Mouse (Mus musculus): ENCODE data around the gene Tgm1.
"Not testable (repeated sequence)": the region's sequence is repeated elsewhere in the genome, so short reads cannot be mapped to it uniquely, and the experiment has no call there.

Gene Tgm1

DNA sequence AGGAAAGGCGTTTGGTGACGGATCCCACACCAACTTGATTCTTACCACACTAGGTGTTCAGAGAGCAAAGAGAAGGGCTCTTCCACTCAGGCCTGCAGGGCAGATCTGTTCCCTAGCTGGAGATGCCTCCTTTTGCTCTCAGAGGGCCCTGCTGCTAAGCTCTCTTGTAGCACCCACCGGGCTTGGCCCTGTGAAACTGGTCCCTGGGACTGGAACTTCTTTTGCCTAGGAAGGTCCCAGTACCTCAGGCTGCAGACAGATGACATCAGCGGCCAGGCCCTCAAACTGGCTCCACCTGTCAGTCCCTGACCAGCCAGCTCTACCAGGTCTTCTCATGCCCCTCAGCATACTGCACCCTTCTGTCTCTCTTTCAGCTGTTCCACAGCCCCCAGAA lies at the start of gene Tgm1:
TSS of gene Tgm1 (minus strand) at position 198 of the 394 bp plus-strand sequence.
- in situ Hi-C loops (cut with MboI, MseI), result no loop called here

DNA sequence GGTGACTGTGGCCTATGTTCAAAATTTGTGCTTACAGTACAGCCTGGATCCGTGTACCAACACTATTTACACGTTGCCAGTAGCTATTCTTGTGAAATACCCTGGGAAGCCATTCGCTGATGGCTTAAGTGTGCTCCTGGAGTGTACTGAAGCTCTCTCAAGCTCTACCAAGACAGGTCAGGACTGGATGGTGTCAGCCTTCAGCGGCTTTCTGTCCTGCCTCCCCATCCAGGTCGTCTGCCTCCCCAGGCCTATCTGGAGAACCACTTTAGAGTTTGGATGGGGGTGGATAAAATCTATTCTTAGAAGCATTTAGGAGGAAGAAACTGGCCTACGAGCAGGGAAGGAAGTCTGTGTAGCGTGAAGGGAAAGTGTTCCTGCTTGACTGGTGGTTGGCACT lies 49.4 kb upstream of the Tgm1 start:
- in situ Hi-C loops (cut with MboI, MseI), result no loop called here

DNA sequence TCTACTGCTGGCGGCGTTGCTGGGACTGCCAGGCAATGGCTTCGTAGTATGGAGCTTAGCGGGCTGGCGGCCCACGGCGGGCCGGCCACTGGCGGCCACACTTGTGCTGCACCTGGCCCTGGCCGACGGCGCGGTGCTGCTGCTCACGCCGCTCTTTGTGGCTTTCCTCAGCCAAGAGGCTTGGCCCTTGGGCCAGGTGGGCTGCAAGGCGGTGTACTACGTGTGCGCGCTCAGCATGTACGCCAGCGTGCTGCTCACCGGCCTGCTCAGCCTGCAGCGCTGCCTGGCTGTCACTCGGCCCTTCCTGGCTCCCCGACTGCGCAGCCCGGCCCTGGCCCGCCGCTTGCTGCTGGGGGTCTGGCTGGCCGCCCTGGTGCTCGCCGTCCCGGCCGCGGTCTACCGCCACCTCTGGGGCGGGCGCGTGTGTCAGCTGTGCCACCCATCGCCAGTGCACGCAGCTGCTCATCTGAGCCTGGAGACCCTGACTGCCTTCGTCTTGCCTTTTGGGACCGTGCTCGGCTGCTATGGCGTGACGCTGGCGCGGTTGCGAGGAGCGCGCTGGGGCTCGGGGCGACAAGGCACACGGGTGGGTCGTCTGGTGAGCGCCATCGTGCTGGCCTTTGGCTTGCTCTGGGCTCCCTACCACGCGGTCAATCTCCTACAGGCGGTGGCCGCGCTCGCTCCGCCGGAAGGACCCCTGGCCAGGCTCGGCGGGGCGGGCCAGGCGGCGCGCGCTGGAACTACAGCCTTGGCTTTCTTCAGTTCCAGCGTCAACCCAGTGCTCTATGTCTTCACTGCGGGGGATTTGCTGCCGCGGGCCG lies 48.5 kb upstream of the Tgm1 start:
- in situ Hi-C loops (cut with MboI, MseI), result no loop called here

DNA sequence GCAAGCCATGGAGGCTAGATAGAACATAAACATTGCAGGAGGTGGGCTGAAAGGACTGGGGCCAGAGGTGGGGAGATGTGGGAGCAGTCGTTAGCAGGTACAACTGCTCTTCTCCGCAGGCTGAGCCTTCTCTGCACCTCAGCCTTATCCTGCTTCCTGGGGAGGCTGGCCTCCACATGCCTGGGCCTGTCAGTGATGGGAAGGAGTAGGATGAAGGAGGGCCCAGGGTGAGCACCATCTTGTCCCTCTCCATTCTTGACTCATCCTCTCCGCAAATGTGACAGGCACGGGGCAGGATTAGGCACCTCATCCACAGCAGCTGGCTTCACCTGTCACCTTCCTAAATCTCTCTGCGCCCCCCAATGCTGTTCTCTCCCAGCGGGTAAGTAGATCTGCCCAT lies 47.4 kb upstream of the Tgm1 start, which contains the start of gene Ltb4r2:
TSS of gene Ltb4r2 (plus strand) at position 266 of the 400 bp plus-strand sequence.
- in situ Hi-C loops (cut with MboI, MseI), result no loop called here

DNA sequence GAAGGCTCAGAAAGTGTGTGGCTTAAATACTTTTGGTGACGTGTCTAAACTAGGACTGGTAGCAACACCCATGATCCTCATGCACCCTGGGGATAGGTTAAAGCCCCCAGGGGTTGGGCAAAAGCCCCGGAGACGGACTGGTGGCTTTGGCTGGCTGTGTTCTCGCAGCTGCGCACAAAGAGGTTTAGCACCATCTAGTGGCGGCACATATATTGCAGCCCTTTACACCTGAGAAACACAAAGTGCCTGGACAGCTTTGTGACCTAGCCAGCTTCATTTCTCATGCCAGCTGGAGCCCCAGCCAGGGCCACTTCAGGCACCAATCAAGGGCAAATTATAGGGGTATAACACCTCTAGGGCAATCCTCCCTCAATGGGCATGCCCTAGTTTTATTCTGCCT lies 46.4 kb upstream of the Tgm1 start:
- in situ Hi-C loops (cut with MboI, MseI), result not testable (repeated sequence)

DNA sequence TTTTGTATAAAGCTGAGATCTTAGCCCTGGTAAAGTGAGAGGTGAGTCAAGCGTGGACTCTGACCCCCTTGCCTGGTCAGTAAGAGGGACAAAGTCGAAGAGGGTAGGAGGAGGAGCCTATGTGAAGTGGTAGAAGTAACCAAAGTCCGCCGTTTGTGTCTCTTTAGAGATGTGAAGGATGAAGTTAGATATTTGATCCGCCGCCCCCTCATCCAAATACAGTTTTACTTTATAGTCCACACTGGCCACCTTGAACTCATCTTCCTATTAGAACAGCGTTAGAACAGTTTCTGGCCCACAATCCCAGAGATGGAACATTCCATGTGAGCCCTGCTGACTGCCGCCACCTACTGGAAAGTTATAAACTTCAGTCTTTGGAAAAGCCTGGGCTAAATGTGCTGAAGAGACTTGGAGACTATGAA lies 44.6 kb upstream of the Tgm1 start, which contains the start of gene Cideb:
TSS of gene Cideb (minus strand) at position 96 of the 422 bp plus-strand sequence.
- in situ Hi-C loops (cut with MboI, MseI), result no loop called here

DNA sequence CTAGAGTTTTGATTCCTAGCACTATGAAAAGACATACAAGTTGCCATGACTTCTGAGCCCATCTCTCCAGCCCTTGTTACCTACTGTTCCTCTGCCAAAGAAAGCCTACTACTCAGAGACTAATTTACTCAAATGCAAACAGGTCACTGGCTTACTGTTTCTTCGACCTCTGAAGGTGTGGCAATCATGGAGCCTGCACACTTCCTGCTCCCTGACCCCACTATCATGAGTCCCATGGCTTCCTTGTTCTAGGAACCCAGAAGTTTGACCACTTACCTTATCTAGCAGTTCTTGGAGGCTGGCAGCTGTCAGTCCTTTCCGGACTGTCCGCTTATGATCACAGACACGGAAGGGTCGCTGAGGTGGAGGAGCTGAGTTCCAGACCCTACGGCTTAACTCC lies 43.8 kb upstream of the Tgm1 start:
- in situ Hi-C loops (cut with MboI, MseI), result no loop called here

DNA sequence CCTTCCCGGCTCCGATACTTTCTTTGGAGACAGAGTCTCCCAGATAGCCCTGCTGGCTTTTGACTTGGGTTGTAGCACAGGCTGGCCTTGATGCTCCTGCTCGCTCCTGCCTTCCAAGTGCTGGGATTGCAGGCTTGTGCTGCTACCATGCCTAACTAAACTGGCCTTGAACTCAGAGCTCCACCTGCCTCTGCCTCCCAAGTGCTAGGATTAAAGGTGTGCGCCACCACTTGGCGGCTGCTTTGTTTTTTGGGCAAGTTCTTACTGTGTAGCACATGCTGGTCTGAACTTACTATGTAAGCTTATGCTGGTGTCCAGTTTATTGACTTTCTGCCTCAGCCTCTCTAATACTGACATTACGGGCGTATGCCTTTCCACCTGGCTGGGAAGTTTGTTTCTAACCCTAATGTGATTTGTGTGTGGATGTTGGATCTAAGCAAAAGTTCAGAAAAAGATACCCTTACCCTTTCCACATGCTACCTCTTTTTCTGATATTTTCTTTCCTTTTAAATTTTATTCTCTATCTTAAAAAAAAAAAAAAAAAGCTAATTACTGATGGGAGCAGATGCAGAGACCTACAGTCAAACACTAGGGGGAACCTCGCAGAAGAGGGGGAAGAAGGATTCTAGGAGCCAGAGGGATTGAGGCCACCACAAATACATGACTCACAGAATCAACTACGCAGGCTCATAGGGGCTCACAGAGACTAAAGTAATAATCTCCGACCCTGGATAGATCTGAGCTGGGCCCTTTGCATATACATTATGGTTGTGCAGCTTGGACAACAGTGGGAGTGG lies 33.5 kb upstream of the Tgm1 start:
- in situ Hi-C loops (cut with MboI, MseI), result no loop called here

DNA sequence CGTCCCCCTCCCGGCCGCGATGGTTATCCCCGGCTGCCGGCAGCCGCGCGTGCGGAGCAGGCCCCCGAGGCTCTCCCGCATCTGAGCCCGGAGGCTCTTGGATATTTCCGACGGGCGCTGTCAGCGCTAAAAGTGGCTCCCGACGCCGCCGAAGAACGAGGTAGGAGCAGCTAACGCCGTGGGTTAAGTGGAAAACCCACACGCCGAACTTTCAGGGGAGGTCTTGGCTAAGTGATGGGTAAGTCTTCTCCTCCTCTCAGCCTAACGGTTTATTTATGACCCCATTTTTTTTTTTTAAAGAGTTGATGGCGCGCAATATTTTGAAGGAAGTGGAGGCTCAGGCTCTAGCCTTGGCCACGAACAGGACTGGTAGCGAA lies 32.1 kb upstream of the Tgm1 start:
- in situ Hi-C loops (cut with MboI, MseI), result no loop called here

DNA sequence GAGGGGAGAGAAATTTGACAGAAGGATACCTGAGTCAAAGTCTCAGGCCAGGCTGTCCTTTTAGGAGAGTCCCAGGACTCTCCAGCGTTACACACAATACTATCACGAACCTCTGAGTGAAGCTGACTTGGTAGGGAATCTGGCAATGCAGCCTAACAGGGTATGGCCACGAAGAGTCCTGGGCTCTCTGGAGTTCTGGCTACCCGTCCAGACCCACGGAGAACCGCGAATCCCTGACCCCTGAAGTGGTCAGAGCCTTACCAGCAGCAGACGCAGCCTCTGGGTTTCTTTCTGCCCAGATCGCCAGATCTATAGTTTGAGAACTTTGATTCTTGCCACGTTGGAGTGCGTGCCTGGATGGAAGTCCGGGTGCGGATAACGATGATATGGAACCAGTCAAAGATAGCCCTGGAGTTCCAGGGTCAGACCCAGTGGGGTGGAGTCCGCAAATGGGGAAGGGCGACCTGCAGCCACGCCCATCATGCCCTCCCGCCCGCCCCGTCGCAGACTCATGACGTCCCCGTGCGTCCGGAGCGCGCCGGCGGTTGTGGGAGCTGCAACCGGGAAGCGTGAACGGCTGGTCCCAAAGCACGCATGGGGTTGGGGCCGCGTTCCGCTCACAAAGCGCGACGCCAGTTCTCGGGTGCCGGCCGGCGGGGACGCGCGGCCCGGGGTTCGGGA lies 31.6 kb upstream of the Tgm1 start, which contains the start of the genes Dhrs1 and Nop9:
TSS of gene Dhrs1 (minus strand) at position 511 of the 681 bp plus-strand sequence.
TSS of gene Nop9 (plus strand) at position 514 of the 681 bp plus-strand sequence.
- in situ Hi-C loops (cut with MboI, MseI), result no loop called here

DNA sequence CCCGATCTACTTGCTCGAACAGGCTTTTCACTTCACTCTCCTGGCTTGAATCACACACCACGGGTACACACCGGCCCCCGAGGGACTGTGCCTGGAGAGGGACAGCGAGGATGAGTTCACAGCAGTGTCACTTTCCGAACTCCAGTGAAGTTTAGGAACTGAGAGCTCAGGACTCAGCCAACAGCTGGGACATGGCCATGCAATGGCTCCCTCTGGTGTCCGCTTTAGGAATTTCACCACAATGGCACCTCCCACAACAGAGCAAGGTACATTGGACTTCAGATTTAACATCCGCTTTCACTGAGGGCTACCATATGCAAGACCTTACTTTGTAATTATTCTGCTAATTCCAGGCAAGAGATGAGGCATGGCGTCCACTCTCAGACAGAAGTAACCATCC lies 30.0 kb upstream of the Tgm1 start:
- in situ Hi-C loops (cut with MboI, MseI), result loop anchor here (5.0 kb wide), 1 partner anchor 61 kb away; the partner anchor contains the start of gene Tinf2 (in 2 of the 2)

DNA sequence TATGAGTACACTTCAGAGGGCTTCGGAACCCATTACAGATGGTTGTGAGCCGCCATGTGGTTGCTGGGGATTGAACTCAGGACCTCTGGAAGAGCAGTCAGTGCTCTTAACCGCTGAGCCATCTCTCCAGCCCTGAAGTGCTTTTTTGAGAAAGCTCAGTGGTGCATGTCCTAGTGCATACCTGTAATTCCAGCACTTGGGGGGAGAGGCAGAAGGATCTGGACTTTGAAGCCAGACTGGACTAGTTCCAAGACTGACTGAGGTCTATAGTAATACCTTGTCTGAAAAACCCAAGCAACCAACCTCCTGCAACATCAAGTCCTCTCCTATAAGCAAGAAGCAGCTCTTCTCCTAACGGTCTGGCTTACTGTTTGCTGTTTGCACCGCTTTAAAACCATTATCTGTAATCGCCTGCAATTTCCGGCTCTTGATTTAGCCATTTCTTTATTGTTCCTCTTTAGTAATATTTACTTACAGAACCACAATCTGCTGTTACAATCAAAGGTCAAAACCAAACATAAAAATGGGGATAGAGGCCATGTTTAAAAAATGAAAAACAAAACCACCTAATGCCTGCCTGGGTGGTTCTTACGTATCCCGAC lies 23.5 kb upstream of the Tgm1 start:
- in situ Hi-C loops (cut with MboI, MseI), result no loop called here

DNA sequence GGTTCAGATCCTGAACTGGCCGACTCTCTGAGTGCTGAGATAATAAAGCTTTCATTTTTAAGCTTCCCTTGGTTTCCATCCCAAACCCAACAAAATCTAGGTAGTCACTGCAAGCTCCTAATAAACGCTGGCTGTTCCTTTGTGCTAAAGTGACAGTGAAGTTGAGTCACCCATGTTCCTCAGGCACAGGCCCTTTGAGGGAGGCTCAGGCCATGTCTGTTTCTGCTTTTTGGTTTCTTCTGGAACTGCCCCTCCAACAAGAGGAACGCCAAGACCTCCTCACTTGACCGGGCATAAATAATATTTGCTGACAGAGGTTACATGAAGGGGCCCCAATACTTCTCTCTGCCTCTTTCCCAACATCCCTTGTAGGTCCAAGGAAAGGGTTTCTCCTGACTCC lies 22.0 kb upstream of the Tgm1 start:
- in situ Hi-C loops (cut with MboI, MseI), result no loop called here

DNA sequence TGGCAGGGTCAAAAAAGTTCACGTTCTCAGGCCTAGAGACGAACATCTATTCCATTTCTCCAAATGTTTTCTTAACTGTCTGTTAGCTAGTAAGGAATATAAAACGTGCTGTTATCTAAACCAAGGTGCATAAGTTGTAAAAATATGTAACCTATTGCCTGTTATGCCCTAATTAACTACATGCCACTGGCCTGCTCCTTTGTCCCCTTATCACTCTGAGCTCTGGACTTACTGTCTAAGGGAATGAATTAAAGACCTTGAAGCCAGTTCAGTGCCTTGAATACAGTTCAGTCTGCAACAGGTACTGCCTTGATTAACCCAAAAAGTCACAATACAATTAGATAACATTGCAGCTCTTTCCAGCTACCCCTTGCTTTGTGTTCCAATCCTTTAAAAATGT lies 21.6 kb upstream of the Tgm1 start:
- in situ Hi-C loops (cut with MboI, MseI), result no loop called here

DNA sequence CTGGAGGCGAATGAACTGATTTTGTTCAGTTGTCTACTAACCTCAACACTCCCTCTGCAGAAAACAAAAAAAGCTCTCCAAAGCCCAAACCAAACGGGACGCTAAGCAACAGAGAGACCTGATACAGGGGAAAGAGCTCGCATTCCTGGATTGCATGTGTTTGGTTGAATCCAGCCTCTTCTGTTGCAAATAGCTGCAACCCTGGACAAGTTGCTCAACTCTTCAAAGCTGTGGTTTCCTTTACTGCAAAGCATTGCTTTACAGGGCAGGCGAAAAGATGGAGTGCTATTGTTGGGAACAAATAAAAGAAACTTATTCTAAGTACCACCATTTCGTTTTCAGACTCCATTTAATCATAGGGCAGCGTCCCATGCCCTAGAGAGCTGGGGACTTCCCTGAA lies 21.1 kb upstream of the Tgm1 start:
- in situ Hi-C loops (cut with MboI, MseI), result no loop called here

DNA sequence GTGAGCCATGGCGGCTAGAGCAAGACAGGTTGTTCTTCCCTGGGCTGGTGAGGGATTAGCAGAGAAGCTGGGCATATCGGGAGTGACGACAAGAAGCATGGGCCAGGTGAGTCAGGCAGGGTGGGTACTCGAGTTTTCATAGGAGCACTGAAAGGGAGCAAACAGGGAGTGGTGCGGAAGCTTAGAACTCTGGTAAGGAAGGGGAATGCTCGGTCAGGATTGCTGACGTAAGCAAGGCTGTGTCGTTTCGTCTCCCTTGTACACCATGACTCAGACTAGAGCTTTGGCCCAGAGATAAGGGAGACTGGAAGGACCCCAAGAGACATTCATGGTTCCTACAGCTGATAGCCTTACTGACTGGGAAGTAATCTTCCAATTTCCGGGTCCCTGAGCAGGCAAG lies 20.2 kb upstream of the Tgm1 start:
- in situ Hi-C loops (cut with MboI, MseI), result no loop called here

DNA sequence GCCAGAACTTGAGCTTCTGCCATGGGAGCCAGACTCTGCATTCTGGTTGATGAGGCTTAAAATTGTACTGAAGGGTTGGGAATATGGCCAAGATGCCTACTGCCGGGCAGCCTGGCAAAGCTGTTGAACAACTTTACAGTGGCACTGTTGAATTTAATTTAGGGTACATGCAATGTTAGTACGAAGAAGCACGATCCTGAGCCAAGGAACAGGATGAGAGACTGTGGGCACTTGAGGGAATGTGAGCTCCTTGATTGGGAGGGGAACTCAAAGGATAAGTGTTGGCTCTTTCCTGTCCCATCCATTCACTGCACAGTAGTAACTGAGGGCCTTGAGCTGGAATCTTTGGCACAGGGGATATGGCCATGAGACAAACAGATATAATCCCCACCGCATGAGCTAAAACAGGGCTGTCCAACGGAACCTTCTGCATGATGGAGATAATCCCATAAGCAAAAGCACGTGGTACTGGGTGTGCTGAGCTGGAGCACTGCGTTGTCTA lies 16.9 kb upstream of the Tgm1 start:
- in situ Hi-C loops (cut with MboI, MseI), result no loop called here

DNA sequence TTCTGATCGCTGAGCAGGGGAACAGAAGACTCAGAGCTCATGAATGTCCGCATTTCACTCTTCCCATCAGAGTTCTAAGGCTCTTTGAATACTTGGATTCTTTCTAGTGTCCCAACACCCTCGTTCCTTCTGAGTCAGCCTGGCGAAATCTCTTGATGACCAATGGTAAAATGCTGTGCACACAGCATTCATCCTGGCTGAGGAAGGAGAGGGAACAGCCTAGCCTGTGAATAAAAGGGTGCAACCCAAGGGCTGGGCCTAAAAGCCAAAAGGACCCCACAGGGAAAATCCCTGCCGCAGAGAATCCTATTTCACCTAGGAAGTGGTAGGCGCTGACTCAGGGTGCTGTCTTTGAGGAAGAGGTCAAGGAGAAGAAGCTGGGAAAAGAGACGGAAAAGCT lies 16.4 kb upstream of the Tgm1 start:
- in situ Hi-C loops (cut with MboI, MseI), result no loop called here

DNA sequence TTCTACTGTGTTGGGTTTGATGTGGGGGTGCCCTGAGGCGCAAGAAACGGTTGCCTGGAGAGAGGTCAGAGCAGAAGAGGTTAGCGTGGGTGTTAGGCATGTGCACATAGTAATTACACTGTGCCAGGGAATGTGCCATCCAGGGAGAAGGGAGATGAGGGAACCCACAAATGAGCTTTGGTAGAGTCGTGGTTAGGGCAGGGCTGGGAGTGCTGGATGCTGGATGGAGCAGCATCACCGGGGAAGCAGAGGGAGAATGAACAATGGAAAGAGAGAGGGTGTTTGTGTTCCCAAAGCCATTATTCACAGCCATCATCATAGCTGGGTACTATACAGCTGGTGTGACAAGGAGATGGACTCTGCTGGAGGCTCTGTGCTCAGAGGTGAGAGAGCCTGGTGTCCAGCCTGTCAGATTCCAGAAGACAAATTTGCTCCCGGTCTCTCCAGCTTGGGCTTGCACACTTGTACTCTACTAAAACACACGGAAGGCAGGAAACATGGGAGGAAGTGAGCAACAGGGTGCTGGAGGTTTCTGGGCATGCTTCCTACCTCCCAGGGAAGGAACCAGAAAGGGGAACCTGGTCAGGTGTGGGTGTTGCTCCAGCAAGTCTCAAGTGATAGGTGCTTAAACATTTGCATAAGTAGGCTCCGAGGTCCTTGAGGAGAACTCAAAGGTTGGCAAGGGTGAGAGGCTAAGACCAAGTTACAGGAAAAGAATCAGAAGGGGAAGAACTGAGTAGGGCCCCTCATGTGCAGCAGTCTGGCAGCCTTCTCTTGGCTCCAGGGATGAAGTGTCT lies 14.4 kb upstream of the Tgm1 start:
- in situ Hi-C loops (cut with MboI, MseI), result no loop called here

DNA sequence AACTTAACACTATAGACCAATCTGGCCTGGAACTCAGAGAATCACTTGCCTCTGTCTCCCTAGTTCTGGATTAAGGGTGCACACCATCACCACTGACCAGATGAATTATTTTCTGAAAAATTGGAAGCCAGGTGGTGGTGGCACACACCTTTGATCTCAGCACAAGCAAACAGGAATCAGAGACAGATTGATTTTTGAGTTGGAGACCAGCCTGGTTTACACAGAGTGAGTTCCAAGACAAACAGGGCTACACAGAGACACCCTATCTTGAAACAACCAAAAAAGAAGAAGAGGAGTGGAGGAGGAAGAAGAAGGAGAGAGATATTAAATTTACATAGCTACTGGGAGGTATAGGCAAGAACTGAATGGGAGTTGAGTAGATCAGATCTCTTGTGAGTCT lies 12.5 kb upstream of the Tgm1 start:
- in situ Hi-C loops (cut with MboI, MseI), result no loop called here
